Mouse (Mus musculus) midbrain, postnatal 0 days (tissue): Measurements from ENCODE around the gene Astn1. TPM values are rescaled to one million over a fixed set of nuclear protein-coding genes. Genes with fewer than 3 reads are reported as not detected.

Source experiments
- ATAC-seq: fragments of 200-750 bp; cut with Nextera tagmentation; 2 replicates; pipeline ENCODE4 v1.8.0; 2017; ENCODE audit warnings: moderate number of reproducible peaks, mild to moderate bottlenecking, moderate TSS enrichment, moderate library complexity; ENCODE audit not compliant: low FRiP score
- DNase-seq: peaks from one replicate; pipeline ENCODE4 v3.0.0-alpha.2; 2015; ENCODE audit warnings: low spot score
- H3K27ac ChIP-seq: fragments of 300-500 bp; sonication (generic); 2 replicates; pipeline ENCODE4 v1.5.1; 2014; ENCODE audit warnings: low read depth, mild to moderate bottlenecking, low read length, mixed read lengths
- H3K27me3 ChIP-seq: fragments of 300-500 bp; sonication (generic); 2 replicates; pipeline ENCODE4 v1.6.1; 2014; ENCODE audit warnings: low read length, control low read depth, mixed read lengths; ENCODE audit not compliant: insufficient read depth
- H3K36me3 ChIP-seq: fragments of 300-500 bp; sonication (generic); 2 replicates; pipeline ENCODE4 v1.6.1; 2014; ENCODE audit warnings: low read length, control low read depth, mixed read lengths; ENCODE audit not compliant: insufficient read depth
- H3K4me1 ChIP-seq: fragments of 300-500 bp; sonication (generic); 2 replicates; pipeline ENCODE4 v1.6.1; 2014; ENCODE audit warnings: mild to moderate bottlenecking, control low read depth, antibody characterized with exemption, low read length, mixed read lengths; ENCODE audit not compliant: insufficient read depth
- H3K4me2 ChIP-seq: fragments of 300-500 bp; sonication (generic); 2 replicates; pipeline ENCODE4 v1.6.1; 2014; ENCODE audit warnings: low read depth, mild to moderate bottlenecking, low read length, mixed read lengths; ENCODE audit not compliant: poor library complexity, severe bottlenecking
- H3K4me3 ChIP-seq: fragments of 300-500 bp; sonication (generic); 2 replicates; pipeline ENCODE4 v1.5.1; 2014; ENCODE audit warnings: low read depth, mild to moderate bottlenecking, low read length, moderate library complexity
- H3K9ac ChIP-seq: fragments of 300-500 bp; sonication (generic); replicated peaks from 2 replicates; pipeline ENCODE4 v1.6.1; 2014; ENCODE audit warnings: mild to moderate bottlenecking, low read length, moderate library complexity, mixed read lengths; ENCODE audit not compliant: poor library complexity, severe bottlenecking
- H3K9me3 ChIP-seq: fragments of 300-500 bp; sonication (generic); 2 replicates; pipeline ENCODE4 v1.6.1; 2016; ENCODE audit warnings: low read length, control low read depth
- CTCF ChIP-seq: IDR thresholded peaks from 2 replicates; pipeline ENCODE4 v1.5.1; 2016; ENCODE audit warnings: antibody characterized with exemption, mild to moderate bottlenecking
- WGBS: fragments of 180-500 bp; shearing (Covaris S2); extraction: QIAGEN DNeasy Blood & Tissue Kit; methylation state at CpG from one replicate; pipeline ENCODE4 v1.1.7; 2014; 5-methylcytosine and 5-hydroxymethylcytosine counted together
- polyA plus RNA-seq: library from polyadenylated mRNA; unstranded; fragments of >200 nt; fragmentation: Nextera tagmentation; extraction: Ambion mirVana; gene quantifications from 2 replicates; pipeline ENCODE4 v1.2.1, GENCODE M21; 2015
- total RNA-seq: library from RNA; depleted of rRNA; stranded (reverse); fragments of >200 nt; gene quantifications from 2 replicates; pipeline ENCODE4 v1.2.3, GENCODE M21; 2014

Astn1 gene
- total and polyA plus RNA-seq, 2 experiments from 2014 or later = 36.7 to 157 TPM

DNA sequence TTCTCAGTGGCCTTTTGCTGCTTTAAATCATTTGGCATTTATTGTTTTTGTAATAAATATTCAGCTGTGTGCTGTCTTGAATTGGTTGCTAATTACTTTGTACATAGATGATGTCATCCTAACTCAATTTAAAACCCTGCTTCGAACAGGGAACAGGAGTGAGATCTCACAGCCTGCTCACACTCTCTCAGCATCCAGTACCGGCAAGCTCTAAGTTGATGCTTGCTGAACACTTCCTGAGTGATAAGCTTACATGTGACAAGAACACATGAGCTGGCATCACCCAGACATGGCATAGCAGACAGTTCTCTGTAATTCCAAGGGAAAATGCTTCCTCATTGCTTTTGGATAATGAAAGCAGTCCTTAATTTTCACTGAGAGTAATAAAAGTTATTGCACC is 38.8 kb downstream of the Astn1 start:
- no peaks in the 10 kb centered on the region for H3K36me3 ChIP-seq
- H3K27me3 ChIP-seq = no peaks in the 10 kb centered on the region
- no peak for TF ChIP-seq CTCF
- no peaks in the 10 kb centered on the region for H3K9me3 ChIP-seq
- H3K4me2 ChIP-seq = no peak overlapping the region
- ATAC-seq (no peak), DNase-seq (no peak)
- no peak overlapping the region for H3K4me3 ChIP-seq
- no peak overlapping the region for H3K27ac ChIP-seq
- 78% methylated on average over 2 of the region's 2 CpGs for WGBS
- no peaks in the 10 kb centered on the region for H3K4me1 ChIP-seq
- H3K9ac ChIP-seq = no peak overlapping the region

- WGBS = 24% methylated on average over 10 of the region's 10 CpGs
- H3K4me1 ChIP-seq = peaks cover 13% of the 10 kb centered on the region
- H3K27me3 ChIP-seq = no peaks in the 10 kb centered on the region
- H3K9ac ChIP-seq = no peak overlapping the region
- H3K36me3 ChIP-seq = no peaks in the 10 kb centered on the region
- no peaks in the 10 kb centered on the region for H3K9me3 ChIP-seq
- no peak for DNase-seq
- no peak for TF ChIP-seq CTCF
- ATAC-seq = no peak; the same call in 1 of the 2 replicates
- H3K4me3 ChIP-seq = no peak overlapping the region
- peak overlapping the region; percentile 14; the same call in 1 of the 2 replicates for H3K27ac ChIP-seq
- H3K4me2 ChIP-seq = no peak overlapping the region
These were observed 44.1 kb downstream of the Astn1 start for GRCm38 (mm10) chr1:158405899-158406769.

DNA sequence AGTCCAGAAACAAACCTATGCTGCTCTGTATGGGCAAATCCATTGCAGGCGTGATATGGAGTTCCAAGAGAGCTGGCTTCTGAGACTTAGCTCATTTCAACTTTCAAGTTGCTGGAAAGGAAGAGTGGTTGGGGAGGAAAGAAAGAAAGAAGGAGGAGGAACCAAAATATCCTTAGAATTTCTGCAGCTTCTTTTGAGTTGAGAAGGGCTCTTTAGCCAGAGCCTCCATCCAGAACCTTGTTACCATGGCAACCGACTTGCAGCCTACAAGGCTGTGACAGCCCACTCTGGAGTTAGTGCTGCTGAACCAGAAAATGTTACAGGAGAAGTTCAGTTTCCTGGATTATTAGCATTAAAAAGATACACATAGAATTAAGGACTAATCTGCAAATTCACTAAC is 46.1 kb downstream of the Astn1 start:
- WGBS = 51% methylated on average over 2 of the region's 2 CpGs
- Histone ChIP-seq H3K4me2 (no peak overlapping the region), H3K4me1 (peaks cover 13% of the 10 kb centered on the region), H3K27ac (no peak overlapping the region), H3K9ac (no peak overlapping the region), H3K9me3 (no peaks in the 10 kb centered on the region), H3K4me3 (no peak overlapping the region), H3K36me3 (0 out of 2 replicates have a peak, but pooled peaks cover under 1% of the 10 kb centered on the region), H3K27me3 (no peaks in the 10 kb centered on the region)
- DNase-seq (peak; percentile 89), ATAC-seq (0 out of 2 replicates have a peak, but pooled peaks have one; percentile 48)
- TF ChIP-seq CTCF = no peak

- Histone ChIP-seq H3K4me1 (peaks cover 13% of the 10 kb centered on the region), H3K4me3 (no peak overlapping the region), H3K9me3 (no peaks in the 10 kb centered on the region), H3K4me2 (no peak overlapping the region), H3K27ac (no peak overlapping the region), H3K27me3 (no peaks in the 10 kb centered on the region), H3K36me3 (0 out of 2 replicates have a peak, but pooled peaks cover 2% of the 10 kb centered on the region), H3K9ac (no peak overlapping the region)
- DNase-seq = no peak
- no peak for TF ChIP-seq CTCF
- 52% methylated on average over 3 of the region's 3 CpGs for WGBS
- no peak for ATAC-seq
These were observed 49.1 kb downstream of the Astn1 start for GRCm38 (mm10) chr1:158411146-158411545.

DNA sequence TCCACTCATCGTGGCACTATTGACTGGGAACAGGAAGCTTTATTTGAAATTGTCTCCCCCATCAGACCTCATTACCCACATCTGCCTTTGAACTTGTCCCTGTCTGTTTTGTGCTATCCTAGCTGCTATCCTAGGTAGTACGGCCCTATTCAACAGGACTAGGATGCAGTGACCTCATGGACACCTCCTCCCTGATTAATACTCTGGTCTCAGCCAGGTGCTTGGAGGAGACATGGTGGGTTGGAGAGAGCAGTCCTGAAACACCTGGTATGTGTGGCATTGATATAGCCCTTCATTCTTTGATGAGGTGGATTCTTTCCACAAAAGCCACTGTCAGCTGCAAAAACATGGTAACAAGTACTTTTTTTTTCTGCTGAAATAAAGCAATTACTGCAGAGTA is 52.1 kb downstream of the Astn1 start:
- no peak for DNase-seq
- H3K9me3 ChIP-seq = no peaks in the 10 kb centered on the region
- H3K27me3 ChIP-seq = no peaks in the 10 kb centered on the region
- ATAC-seq = no peak
- 87% methylated on average over 2 of the region's 2 CpGs for WGBS
- no peak for TF ChIP-seq CTCF
- H3K4me1 ChIP-seq = no peaks in the 10 kb centered on the region
- 0 out of 2 replicates have a peak, but pooled peaks cover 2% of the 10 kb centered on the region for H3K36me3 ChIP-seq
- H3K4me2 ChIP-seq = no peak overlapping the region
- H3K9ac ChIP-seq = no peak overlapping the region
- no peak overlapping the region for H3K27ac ChIP-seq
- H3K4me3 ChIP-seq = no peak overlapping the region

GRCm38 (mm10) chr1:158421451-158421850 is 59.4 kb downstream of the Astn1 start:
- no peak for TF ChIP-seq CTCF
- no peak overlapping the region for H3K9ac ChIP-seq
- 81% methylated on average over 8 of the region's 8 CpGs for WGBS
- no peak overlapping the region for H3K4me3 ChIP-seq
- H3K4me1 ChIP-seq = no peaks in the 10 kb centered on the region
- ATAC-seq (no peak), DNase-seq (peak; percentile 24)
- H3K9me3 ChIP-seq = no peaks in the 10 kb centered on the region
- no peak overlapping the region for H3K27ac ChIP-seq
- no peaks in the 10 kb centered on the region for H3K36me3 ChIP-seq
- H3K4me2 ChIP-seq = no peak overlapping the region
- H3K27me3 ChIP-seq = no peaks in the 10 kb centered on the region
